Mouse (Mus musculus) urinary bladder, adult 18-20 months (tissue): ENCODE data around the gene Olfr577.

Experiments
- DNase-seq, 2 experiments: peaks; one replicate each; pipeline ENCODE4 v3.0.0; 2022; ENCODE audit warnings: low spot score in 2 of 2, mixed read lengths in 2 of 2

Gene Olfr577

GRCm38 (mm10) chr7:102975843-102976242 is at the start of gene Olfr577:
Gene Olfr577 (minus strand): TSS chr7:102975943.
- DNase-seq = no peak

GRCm38 (mm10) chr7:102989224-102989623 is 13.5 kb upstream of the Olfr577 start, which contains the start of gene Olfr578:
Gene Olfr578 (minus strand): TSS chr7:102989324.
- DNase-seq = no peak

- DNase-seq = no peak
Observed at GRCm38 (mm10) chr7:102974399-102974798, 1.3 kb downstream of the Olfr577 start.

GRCm38 (mm10) chr7:102962360-102962759 is 13.4 kb downstream of the Olfr577 start, which contains the start of gene Olfr576:
Gene Olfr576 (plus strand): TSS chr7:102962660.
- DNase-seq = no peak

- DNase-seq = no peak
Observed at GRCm38 (mm10) chr7:102958593-102958992, 17.1 kb downstream of the Olfr577 start, which contains the start of gene Olfr575. Gene Olfr575 (minus strand): TSS chr7:102958775.

GRCm38 (mm10) chr7:102958137-102958536 is 17.6 kb downstream of the Olfr577 start:
- DNase-seq = no peak

GRCm38 (mm10) chr7:102950732-102951131 is 25.0 kb downstream of the Olfr577 start:
- DNase-seq = no peak

GRCm38 (mm10) chr7:102948167-102948566 is 27.6 kb downstream of the Olfr577 start, which contains the start of gene Olfr574:
Gene Olfr574 (plus strand): TSS chr7:102948467.
- DNase-seq = no peak

- no peak for DNase-seq
Observed at GRCm38 (mm10) chr7:102943417-102943816, 32.3 kb downstream of the Olfr577 start.

- DNase-seq = no peak
Observed at GRCm38 (mm10) chr7:102942475-102942874, 33.3 kb downstream of the Olfr577 start, which contains the start of gene Olfr573-ps1. Gene Olfr573-ps1 (minus strand): TSS chr7:102942575.

- no peak for DNase-seq
Observed at GRCm38 (mm10) chr7:102927105-102927504, 48.6 kb downstream of the Olfr577 start.

- no peak for DNase-seq
Observed at GRCm38 (mm10) chr7:102924109-102924508, 51.6 kb downstream of the Olfr577 start, which contains the start of gene Olfr572. Gene Olfr572 (plus strand): TSS chr7:102924409.
